In genomic region chr5:66968925-66969711, GRCm38 (mm10) we compare ENCODE assay signal across 8 mouse cellular contexts.
DNase-seq lines count a peak whose midpoint lies in the region; ATAC-seq and TF ChIP-seq lines count a peak whose summit lies in the region.

No protein-coding gene starts in this region.

- peak overlapping the region; percentile 38 for H3K4me2 ChIP-seq in kidney, embryonic 14.5 days (replicated peaks; ENCODE audit: low read depth, low read length)
- H3K4me2 ChIP-seq in neural tube, embryonic 12.5 days (replicated peaks), result peak overlapping the region; percentile 57

- H3K9ac ChIP-seq in kidney, embryonic 14.5 days (ENCODE audit: low read depth, low read length), result 0 out of 2 replicates have a peak overlapping the region, but pooled peaks have one; percentile 18
- H3K9ac ChIP-seq in neural tube, embryonic 12.5 days, result peak overlapping the region; percentile 39; the same call in 1 of the 2 replicates

- no peaks in the 10 kb centered on the region; the same call in 1 of the 2 replicates for H3K36me3 ChIP-seq in kidney, adult 2 months (ENCODE audit: control insufficient read depth, insufficient read depth, low read length)
- H3K36me3 ChIP-seq in kidney, embryonic 14.5 days (ENCODE audit: control insufficient read depth, insufficient read depth, low read length), result no peaks in the 10 kb centered on the region
- peaks cover 5% of the 10 kb centered on the region; the same call in 1 of the 2 replicates for H3K36me3 ChIP-seq in neural tube, embryonic 12.5 days

- 52% methylated on average over 19 of the region's 19 CpGs for WGBS in kidney, adult 2 months
- WGBS in kidney, embryonic 14.5 days, result 67% methylated on average over 19 of the region's 19 CpGs
- 42% methylated on average over 19 of the region's 19 CpGs for WGBS in neural tube, embryonic 12.5 days

- peaks cover 26% of the 10 kb centered on the region for H3K4me1 ChIP-seq in kidney, adult 2 months (ENCODE audit: control insufficient read depth, insufficient read depth, low read length)
- peaks cover 8% of the 10 kb centered on the region for H3K4me1 ChIP-seq in embryonic fibroblast, embryonic 13.5 days (ENCODE audit: control insufficient read depth, insufficient read depth, low read length)
- H3K4me1 ChIP-seq in kidney, embryonic 14.5 days (ENCODE audit: control insufficient read depth, insufficient read depth, low read length), result peaks cover 19% of the 10 kb centered on the region
- H3K4me1 ChIP-seq in neural tube, embryonic 12.5 days, result peaks cover 43% of the 10 kb centered on the region

- no peak for ATAC-seq in kidney, embryonic 14.5 days (ENCODE audit: low FRiP score, low TSS enrichment)
- no peak for ATAC-seq in neural tube, embryonic 12.5 days (ENCODE audit: low FRiP score, low read depth)

- no peaks in the 10 kb centered on the region for H3K27me3 ChIP-seq in kidney, adult 2 months (replicated peaks; ENCODE audit: control insufficient read depth, insufficient read depth, low read length)
- no peaks in the 10 kb centered on the region for H3K27me3 ChIP-seq in kidney, embryonic 14.5 days (ENCODE audit: control insufficient read depth, insufficient read depth, low read length)
- H3K27me3 ChIP-seq in neural tube, embryonic 12.5 days (replicated peaks), result no peaks in the 10 kb centered on the region

- H3K27ac ChIP-seq in kidney, adult 2 months (ENCODE audit: insufficient read depth, low read depth, low read length), result peak overlapping the region; percentile 74
- peak overlapping the region; percentile 91; the same call in 1 of the 2 replicates for H3K27ac ChIP-seq in embryonic fibroblast, embryonic 13.5 days (ENCODE audit: insufficient read depth, low read length)
- no peak overlapping the region for H3K27ac ChIP-seq in kidney, embryonic 14.5 days (ENCODE audit: low read depth, low read length)
- peak overlapping the region; percentile 4; the same call in 1 of the 2 replicates for H3K27ac ChIP-seq in neural tube, embryonic 12.5 days

- no peaks in the 10 kb centered on the region for H3K9me3 ChIP-seq in kidney, embryonic 14.5 days (ENCODE audit: control insufficient read depth, low read length)
- H3K9me3 ChIP-seq in neural tube, embryonic 12.5 days, result no peaks in the 10 kb centered on the region

- peak overlapping the region; percentile 21; the same call in 1 of the 2 replicates for H3K4me3 ChIP-seq in kidney, adult 2 months (ENCODE audit: insufficient read depth, low read depth, low read length)
- peak overlapping the region; percentile 19 for H3K4me3 ChIP-seq in embryonic fibroblast, embryonic 13.5 days (ENCODE audit: insufficient read depth, low read length)
- no peak overlapping the region for H3K4me3 ChIP-seq in kidney, embryonic 14.5 days (ENCODE audit: low read length)
- peak overlapping the region; percentile 24 for H3K4me3 ChIP-seq in neural tube, embryonic 12.5 days

- peak; percentile 48 for DNase-seq in kidney, adult 2 months
- no peak for DNase-seq in kidney, postnatal 4 days
- DNase-seq in left cerebral cortex, postnatal 14 days (ENCODE audit: low spot score in 2 of 2), result no peak
- DNase-seq in layer of hippocampus, adult 9-11 months, result no peak
- no peak for DNase-seq in thymus, postnatal 0 days (ENCODE audit: low spot score)

- no peak for TF ChIP-seq CTCF in kidney, adult 2 months (conservative IDR thresholded peaks at IDR 0.05; ENCODE audit: insufficient read depth, insufficient read length, low read depth, low read length)
- no peak for TF ChIP-seq CTCF in embryonic fibroblast, embryonic 13.5 days (IDR thresholded peaks at IDR 0.05; ENCODE audit: borderline replicate concordance, insufficient read depth, low read length)

- intact Hi-C loops in left cerebral cortex, postnatal 14 days (cut with DNase I), result no loop called here

- no peak for TF ChIP-seq POLR2A in kidney, adult 2 months (IDR thresholded peaks at IDR 0.05; ENCODE audit: low read depth, low read length)
- no peak for TF ChIP-seq POLR2A in embryonic fibroblast, embryonic 13.5 days (IDR thresholded peaks at IDR 0.05; ENCODE audit: low read depth, low read length)
